Mouse (Mus musculus) cerebellum, adult 2 months (tissue): ENCODE measurements around the gene P2ry6.

Source experiments
- CTCF ChIP-seq: fragments of 200-500 bp; IDR thresholded peaks from 2 replicates; pipeline ENCODE4 v1.5.1; 2011; ENCODE audit warnings: low read depth, mild to moderate bottlenecking, control low read depth, low read length, moderate library complexity, borderline replicate concordance; ENCODE audit not compliant: insufficient read depth
- POLR2A ChIP-seq: fragments of 200-500 bp; IDR thresholded peaks from 2 replicates; pipeline ENCODE4 v1.6.1; 2011; ENCODE audit warnings: low read length, control low read depth, borderline replicate concordance; ENCODE audit not compliant: insufficient read depth

- TF ChIP-seq POLR2A (no peak), CTCF (no peak)
Measured at GRCm38 (mm10) chr7:101006201-101006600, 31.8 kb upstream of the P2ry6 start.
